Mouse (Mus musculus) limb, embryonic 14.5 days (tissue): Measurements from ENCODE around the gene Sik2. TPM values are rescaled to one million over a fixed set of nuclear protein-coding genes. Genes with fewer than 3 reads are reported as not detected.

Experiments
- ATAC-seq: fragments of 200-750 bp; cut with Nextera tagmentation; 2 replicates; pipeline ENCODE4 v1.8.0; 2017; ENCODE audit warnings: low read depth, moderate number of reproducible peaks, moderate TSS enrichment; ENCODE audit not compliant: low FRiP score
- DNase-seq: peaks from one replicate; pipeline ENCODE4 v3.0.0-alpha.2; 2015; ENCODE audit warnings: low spot score
- H3K27ac ChIP-seq: fragments of 300-500 bp; sonication (generic); replicated peaks from 2 replicates; pipeline ENCODE4 v1.5.1; 2014; ENCODE audit warnings: low read depth, mild to moderate bottlenecking, low read length, moderate library complexity, mixed read lengths
- H3K27me3 ChIP-seq: fragments of 300-500 bp; sonication (generic); 2 replicates; pipeline ENCODE4 v1.6.1; 2014; ENCODE audit warnings: low read length, mixed read lengths; ENCODE audit not compliant: control insufficient read depth, insufficient read depth
- H3K36me3 ChIP-seq: fragments of 300-500 bp; sonication (generic); 2 replicates; pipeline ENCODE4 v1.6.1; 2014; ENCODE audit warnings: mild to moderate bottlenecking, low read length, moderate library complexity, mixed read lengths; ENCODE audit not compliant: control insufficient read depth, insufficient read depth
- H3K4me1 ChIP-seq: fragments of 300-500 bp; sonication (generic); 2 replicates; pipeline ENCODE4 v1.6.1; 2014; ENCODE audit warnings: antibody characterized with exemption, low read length, mixed read lengths; ENCODE audit not compliant: control insufficient read depth, insufficient read depth
- H3K4me2 ChIP-seq: fragments of 300-500 bp; sonication (generic); replicated peaks from 2 replicates; pipeline ENCODE4 v1.6.1; 2014; ENCODE audit warnings: low read depth, mild to moderate bottlenecking, low read length, moderate library complexity; ENCODE audit not compliant: severe bottlenecking
- H3K4me3 ChIP-seq: fragments of 300-500 bp; sonication (generic); replicated peaks from 2 replicates; pipeline ENCODE4 v1.5.1; 2014; ENCODE audit warnings: low read length
- H3K9ac ChIP-seq: fragments of 300-500 bp; sonication (generic); 2 replicates; pipeline ENCODE4 v1.6.1; 2014; ENCODE audit warnings: mild to moderate bottlenecking, low read depth, low read length, moderate library complexity; ENCODE audit not compliant: severe bottlenecking
- H3K9me3 ChIP-seq: fragments of 300-500 bp; sonication (generic); 2 replicates; pipeline ENCODE4 v1.6.1; 2016; ENCODE audit warnings: low read length; ENCODE audit not compliant: control insufficient read depth
- POLR2A ChIP-seq: fragments of 200-500 bp; IDR thresholded peaks from 2 replicates; pipeline ENCODE4 v1.8.0; 2012; ENCODE audit warnings: inconsistent platforms, mild to moderate bottlenecking, moderate library complexity, borderline replicate concordance; ENCODE audit not compliant: insufficient read depth, insufficient read length; ENCODE audit errors: extremely low read depth
- WGBS: fragments of 180-500 bp; shearing (Covaris S2); extraction: QIAGEN DNeasy Blood & Tissue Kit; methylation state at CpG from one replicate; pipeline ENCODE4 v1.1.7; 2014; 5-methylcytosine and 5-hydroxymethylcytosine counted together
- polyA plus RNA-seq, 2 experiments: library from polyadenylated mRNA; depleted of rRNA in 1 of 2; stranded (reverse) in 1 of 2; unstranded in 1 of 2; fragments of >200 nt; fragmentation: Nextera tagmentation in 1 of 2; extraction: Ambion mirVana in 1 of 2; gene quantifications; 2 replicates each; pipeline versions ENCODE4 v1.2.1 to v1.2.3; 2012 to 2014

Sik2 gene
- polyA plus RNA-seq, 2 experiments: 15.8 to 16.3 TPM

- 90% methylated on average over 3 of the region's 3 CpGs for WGBS
- Histone ChIP-seq H3K27ac (no peak overlapping the region), H3K9me3 (no peaks in the 10 kb centered on the region), H3K4me2 (no peak overlapping the region), H3K9ac (no peak overlapping the region), H3K4me3 (no peak overlapping the region), H3K27me3 (no peaks in the 10 kb centered on the region), H3K4me1 (no peaks in the 10 kb centered on the region), H3K36me3 (peaks cover 72% of the 10 kb centered on the region)
- ATAC-seq: no peak
- TF ChIP-seq POLR2A: no peak
- DNase-seq: no peak
Observed at GRCm38 (mm10) chr9:50876287-50876686, 132.6 kb downstream of the Sik2 start.

DNA sequence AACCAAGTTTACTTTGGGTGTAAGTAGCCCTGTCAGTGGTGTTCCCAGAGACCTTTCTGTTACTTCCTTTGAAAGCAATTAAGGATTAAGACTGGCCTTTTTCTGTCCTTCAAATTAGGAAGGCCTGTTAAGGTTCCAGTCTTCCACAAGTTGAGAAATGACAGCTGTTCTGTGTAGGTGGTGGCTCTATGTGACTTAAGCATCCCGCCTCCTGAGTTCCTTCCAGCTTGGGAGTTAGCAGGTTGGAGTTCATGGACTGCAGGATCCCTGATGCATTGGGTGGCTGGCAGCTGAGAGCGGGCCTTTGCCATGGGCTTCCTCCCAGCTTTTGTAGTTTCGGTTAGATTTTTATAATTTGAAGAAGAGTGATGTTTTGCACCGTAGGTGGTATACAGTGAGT, 133.4 kb downstream of the Sik2 start:
- H3K4me3 ChIP-seq: no peak overlapping the region
- DNase-seq (no peak), ATAC-seq (no peak)
- no peak overlapping the region for H3K4me2 ChIP-seq
- H3K4me1 ChIP-seq: no peaks in the 10 kb centered on the region
- no peaks in the 10 kb centered on the region for H3K27me3 ChIP-seq
- no peak overlapping the region for H3K9ac ChIP-seq
- no peak overlapping the region for H3K27ac ChIP-seq
- no peaks in the 10 kb centered on the region for H3K9me3 ChIP-seq
- peaks cover 78% of the 10 kb centered on the region for H3K36me3 ChIP-seq
- 99% methylated on average over 4 of the region's 4 CpGs for WGBS
- no peak for TF ChIP-seq POLR2A

- TF ChIP-seq POLR2A: no peak
- Histone ChIP-seq H3K9ac (no peak overlapping the region), H3K4me1 (no peaks in the 10 kb centered on the region), H3K4me3 (no peak overlapping the region), H3K9me3 (no peaks in the 10 kb centered on the region), H3K4me2 (no peak overlapping the region), H3K36me3 (peaks cover 77% of the 10 kb centered on the region), H3K27ac (no peak overlapping the region), H3K27me3 (no peaks in the 10 kb centered on the region)
- WGBS: 91% methylated on average over 6 of the region's 6 CpGs
- DNase-seq: no peak
- no peak for ATAC-seq
Observed at GRCm38 (mm10) chr9:50874031-50874430, 134.8 kb downstream of the Sik2 start.

DNA sequence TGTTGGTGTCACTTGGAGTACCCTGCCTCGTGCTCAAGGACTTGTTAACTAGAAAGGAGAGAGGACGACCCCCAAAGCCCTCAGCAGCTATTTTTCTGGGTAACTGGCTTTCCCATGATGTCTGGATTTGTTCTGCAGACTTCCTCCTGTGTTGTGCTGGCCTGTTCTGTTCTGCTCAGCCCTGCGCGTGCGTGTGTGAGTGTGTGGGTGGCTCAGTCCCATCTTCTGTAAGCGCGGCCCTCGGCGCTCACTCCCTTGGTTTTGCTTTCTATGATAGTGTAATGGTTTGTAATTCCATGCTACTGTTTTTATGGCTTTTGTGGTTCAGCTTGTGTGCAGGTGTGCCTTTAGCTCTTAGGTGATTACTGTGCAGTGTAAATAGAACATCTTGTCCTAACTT, 135.7 kb downstream of the Sik2 start:
- DNase-seq: no peak
- peaks cover 76% of the 10 kb centered on the region for H3K36me3 ChIP-seq
- ATAC-seq: no peak
- no peaks in the 10 kb centered on the region for H3K9me3 ChIP-seq
- H3K27me3 ChIP-seq: no peaks in the 10 kb centered on the region
- H3K27ac ChIP-seq: no peak overlapping the region
- no peaks in the 10 kb centered on the region for H3K4me1 ChIP-seq
- no peak overlapping the region for H3K4me2 ChIP-seq
- WGBS: 92% methylated on average over 9 of the region's 9 CpGs
- H3K9ac ChIP-seq: no peak overlapping the region
- no peak overlapping the region for H3K4me3 ChIP-seq
- TF ChIP-seq POLR2A: no peak

DNA sequence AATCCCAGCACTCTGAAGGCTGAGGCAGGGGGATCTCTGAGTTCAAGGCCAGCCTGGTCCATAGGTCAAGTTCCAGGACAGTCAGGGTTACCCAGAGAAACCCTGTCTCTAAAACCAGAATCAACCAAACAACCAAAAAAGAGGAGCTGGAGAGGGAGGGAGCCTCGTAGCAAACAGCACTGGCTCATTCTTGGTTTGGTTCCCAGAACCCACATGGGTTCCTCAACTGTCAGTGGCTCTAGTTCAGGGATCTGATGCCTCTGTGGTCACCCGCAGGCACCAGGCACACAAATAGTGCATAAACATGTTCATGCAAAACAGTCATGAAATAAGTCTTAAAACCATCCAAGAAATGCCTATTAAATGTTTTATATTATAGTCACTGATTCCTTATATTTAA, 140.7 kb downstream of the Sik2 start:
- no peaks in the 10 kb centered on the region for H3K9me3 ChIP-seq

DNA sequence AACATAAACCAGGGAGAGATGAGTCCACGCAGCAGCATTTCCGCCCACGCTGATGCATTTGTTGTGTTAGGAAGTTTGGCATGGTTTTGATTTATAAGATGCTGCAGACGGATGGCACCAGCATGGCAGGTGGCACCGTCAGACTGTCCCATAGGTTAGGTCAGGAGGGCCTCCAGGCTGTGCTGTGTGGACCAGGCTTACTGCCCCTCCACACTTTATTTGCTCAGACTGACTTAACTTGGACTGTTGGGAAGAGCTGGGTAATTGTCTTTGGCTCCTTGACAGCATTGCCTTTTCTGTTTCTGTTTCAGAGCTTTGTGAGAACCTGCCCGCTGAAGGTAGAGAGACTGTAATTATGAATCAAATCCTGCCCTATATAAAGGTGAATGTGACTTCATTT, 141.9 kb downstream of the Sik2 start:
- no peak for TF ChIP-seq POLR2A
- H3K4me2 ChIP-seq: no peak overlapping the region
- no peak for DNase-seq
- H3K36me3 ChIP-seq: peaks cover 87% of the 10 kb centered on the region
- no peaks in the 10 kb centered on the region for H3K9me3 ChIP-seq
- H3K27me3 ChIP-seq: no peaks in the 10 kb centered on the region
- H3K9ac ChIP-seq: no peak overlapping the region
- no peak overlapping the region for H3K27ac ChIP-seq
- WGBS: 92% methylated on average over 6 of the region's 6 CpGs
- no peaks in the 10 kb centered on the region for H3K4me1 ChIP-seq
- no peak for ATAC-seq
- no peak overlapping the region for H3K4me3 ChIP-seq

More for the DNA sequence above, 140.7 kb downstream of the Sik2 start:
- no peak overlapping the region for H3K4me2 ChIP-seq
- no peak overlapping the region for H3K27ac ChIP-seq
- H3K9ac ChIP-seq: no peak overlapping the region
- ATAC-seq (no peak), DNase-seq (no peak)
- TF ChIP-seq POLR2A: no peak
- H3K4me1 ChIP-seq: no peaks in the 10 kb centered on the region
- 77% methylated on average over 2 of the region's 2 CpGs for WGBS
- peaks cover 85% of the 10 kb centered on the region for H3K36me3 ChIP-seq
- H3K27me3 ChIP-seq: no peaks in the 10 kb centered on the region
- no peak overlapping the region for H3K4me3 ChIP-seq
